Mouse (Mus musculus) regulatory T cell (primary cell): ENCODE measurements around the gene Stx11.
"Not testable (repeated sequence)": the region's sequence is repeated elsewhere in the genome, so short reads cannot be mapped to it uniquely, and the experiment has no call there.

ENCODE experiments used
- in situ Hi-C: fragments of 300-600 bp; cut with MboI, MseI; formaldehyde crosslinking; loops from one replicate; pipeline ENCODE4 v1.15.1; 2025; ENCODE audit warnings: high pct_unique_total_duplicates

Stx11 gene

DNA sequence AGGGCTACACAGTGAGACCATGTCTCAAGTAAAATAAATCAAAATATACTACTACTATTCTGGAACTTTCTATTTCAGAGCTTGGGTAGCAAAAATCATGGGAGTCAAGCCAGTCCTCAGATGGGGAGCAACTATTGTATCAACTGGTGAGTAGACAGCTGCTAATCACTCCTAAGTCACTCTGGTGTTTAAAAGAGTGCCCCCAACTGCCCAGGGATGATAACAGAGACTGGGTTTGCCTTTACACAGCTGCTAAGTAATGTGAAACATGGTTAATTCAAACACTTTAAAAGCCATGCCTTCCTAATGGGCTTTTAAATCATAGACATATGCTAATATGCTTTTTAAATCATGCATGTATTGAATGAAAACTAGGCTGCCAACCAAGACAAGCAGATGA lies 1.9 kb downstream of the Stx11 start:
- in situ Hi-C loops, result no loop called here

DNA sequence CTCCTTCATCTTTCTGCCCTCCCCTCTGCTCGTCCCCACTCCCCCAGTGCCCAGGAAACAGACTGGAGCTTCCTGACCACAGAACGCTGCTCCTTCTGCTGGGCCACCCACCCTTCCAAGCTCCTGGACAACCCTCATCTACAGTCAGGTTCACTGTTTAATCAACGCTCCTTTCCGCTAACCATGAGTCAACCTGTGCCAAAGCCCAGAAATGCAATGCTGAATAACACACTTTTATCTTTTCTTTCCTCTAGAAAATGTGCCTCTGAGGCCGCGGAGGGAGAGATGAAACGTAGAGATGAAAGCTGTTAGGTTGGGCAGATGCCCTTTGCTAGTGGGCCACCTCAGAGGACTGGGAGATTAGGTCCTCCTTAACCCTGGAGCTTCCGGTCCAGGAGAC lies 2.6 kb downstream of the Stx11 start:
- in situ Hi-C loops, result no loop called here

GRCm38 (mm10) chr10:12957271-12957670 lies 6.8 kb downstream of the Stx11 start:
- in situ Hi-C loops, result loop anchor here (5.0 kb wide), 1 partner anchor 35 kb away; no protein-coding TSS in a partner anchor

DNA sequence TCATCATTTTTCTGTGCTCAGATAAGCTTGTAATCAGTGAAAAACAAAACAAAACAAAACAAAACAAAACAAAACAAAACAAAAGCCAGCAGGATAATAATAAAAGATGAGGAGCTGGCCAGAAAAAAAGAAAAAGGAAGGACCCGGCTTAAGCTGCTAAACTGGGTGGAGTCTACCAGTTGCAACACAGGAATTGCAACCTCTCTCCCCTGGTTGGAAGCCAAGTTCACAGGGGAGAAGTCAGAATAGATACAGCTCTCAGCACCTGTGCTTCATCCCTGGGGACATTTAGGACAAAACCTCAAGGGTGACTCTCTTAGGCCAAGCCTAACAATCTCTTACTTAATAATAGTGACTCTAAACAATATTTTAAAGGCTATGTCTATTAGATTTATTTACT lies 8.3 kb downstream of the Stx11 start:
- in situ Hi-C loops, result loop anchor here (5.0 kb wide), 1 partner anchor 36 kb away; no protein-coding TSS in a partner anchor

GRCm38 (mm10) chr10:12951358-12951757 lies 12.7 kb downstream of the Stx11 start:
- in situ Hi-C loops, result not testable (repeated sequence)

- in situ Hi-C loops, result no loop called here
Measured at GRCm38 (mm10) chr10:12949299-12949698, 14.8 kb downstream of the Stx11 start.

GRCm38 (mm10) chr10:12947606-12948005 lies 16.5 kb downstream of the Stx11 start:
- in situ Hi-C loops, result no loop called here

DNA sequence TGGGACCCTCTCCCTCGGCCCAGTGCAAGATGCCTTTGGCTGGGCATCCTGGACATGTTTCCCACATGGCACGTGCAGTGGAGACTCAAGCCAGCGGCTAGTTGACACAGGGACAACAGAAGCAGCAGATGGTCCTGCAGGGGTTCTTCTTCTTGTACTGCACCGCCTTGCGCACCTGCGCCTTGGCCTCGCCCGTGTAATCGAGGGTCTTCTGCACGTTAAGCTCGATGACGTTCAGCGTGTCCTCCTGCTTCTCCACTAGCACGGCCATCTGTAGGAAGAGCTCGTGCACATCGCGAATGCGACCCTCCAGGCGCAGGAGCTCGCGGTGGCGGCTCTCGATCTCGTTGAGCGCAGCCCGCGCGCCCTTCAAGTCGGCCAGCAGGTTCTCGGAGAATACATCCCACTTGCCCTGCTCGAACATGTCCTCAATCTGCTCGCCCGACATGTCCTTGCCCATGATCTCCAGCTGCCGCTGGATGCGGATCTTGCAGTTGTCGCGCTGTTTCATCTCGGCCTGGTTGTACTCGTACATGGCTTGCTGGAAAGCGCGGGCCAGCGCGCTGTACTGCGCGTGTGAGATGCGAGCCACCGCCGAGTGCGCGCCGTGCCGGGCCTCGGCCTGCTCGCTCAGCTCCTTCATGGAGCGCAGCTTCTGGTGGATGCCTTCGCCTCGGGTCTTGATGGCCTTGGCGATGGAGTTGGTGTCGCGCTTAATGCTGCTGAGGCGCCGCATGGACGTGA lies 22.9 kb downstream of the Stx11 start:
- in situ Hi-C loops, result no loop called here

- in situ Hi-C loops, result no loop called here
Measured at GRCm38 (mm10) chr10:12938763-12939162, 25.3 kb downstream of the Stx11 start.

DNA sequence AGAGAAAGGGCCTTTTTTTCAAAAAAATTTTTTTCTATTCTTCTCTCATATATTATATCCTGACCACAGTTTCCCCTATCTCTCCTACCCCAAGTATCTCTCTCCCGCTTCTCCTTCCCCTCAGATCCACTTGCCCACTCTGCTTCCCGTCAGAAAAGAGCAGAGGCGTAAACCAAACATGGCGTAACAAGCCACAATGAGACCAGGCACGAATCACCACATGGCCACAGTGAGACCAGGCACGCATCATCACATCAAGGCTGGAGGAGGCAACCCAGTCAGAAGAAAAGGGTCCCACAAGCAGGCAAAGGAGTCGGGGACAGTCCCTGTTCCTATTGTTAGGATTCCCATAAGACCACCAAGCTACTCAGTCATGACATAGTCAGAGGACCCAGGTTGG lies 28.0 kb downstream of the Stx11 start:
- in situ Hi-C loops, result no loop called here

DNA sequence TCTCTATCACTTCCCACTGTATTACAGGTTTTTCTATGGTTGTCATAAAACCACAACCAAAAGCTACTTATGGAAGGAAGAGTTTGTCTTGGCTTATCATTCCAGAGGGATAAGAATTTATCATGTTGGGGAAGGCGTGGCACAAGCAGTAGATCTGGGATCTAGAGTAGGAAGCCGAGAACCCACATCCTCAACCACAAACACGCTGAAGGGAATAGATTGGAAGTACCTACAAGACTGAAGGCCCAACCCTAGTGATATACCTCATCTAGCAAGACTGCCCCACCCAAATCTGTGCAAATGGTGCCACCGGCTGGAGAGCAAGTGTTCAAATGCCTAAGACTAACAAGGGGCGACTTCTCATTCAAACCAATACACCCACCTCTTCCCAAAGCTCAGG lies 28.5 kb downstream of the Stx11 start:
- in situ Hi-C loops, result no loop called here

GRCm38 (mm10) chr10:12931492-12932400 lies 32.4 kb downstream of the Stx11 start:
- in situ Hi-C loops, result no loop called here

DNA sequence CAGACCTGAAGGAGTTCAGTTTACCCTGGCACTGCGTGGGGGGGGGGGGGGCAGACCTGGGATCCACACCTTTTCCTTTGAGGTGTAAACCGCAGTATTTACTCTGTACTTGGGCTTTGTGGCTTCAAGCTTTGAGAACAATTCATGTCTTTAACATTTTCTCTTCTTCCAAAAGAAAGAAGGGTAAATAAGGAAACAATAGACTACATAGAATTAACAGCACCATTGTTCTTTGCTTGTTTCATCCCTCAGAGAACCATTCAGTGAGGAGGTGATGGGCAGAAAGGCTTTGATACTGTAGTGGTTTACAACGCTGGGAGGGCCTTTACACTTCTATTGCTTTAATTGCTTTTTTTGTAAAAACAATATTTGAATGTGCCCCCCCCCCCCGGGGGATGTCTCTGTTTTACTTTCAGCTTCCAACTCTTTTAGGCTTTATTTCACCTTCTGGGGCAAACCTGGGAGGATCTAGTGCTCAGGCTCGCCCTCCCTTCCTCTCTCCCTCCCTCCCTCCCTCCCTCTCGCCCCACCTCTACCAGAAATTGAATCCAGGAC lies 33.7 kb downstream of the Stx11 start:
- in situ Hi-C loops, result no loop called here

GRCm38 (mm10) chr10:12929857-12930174 lies 34.3 kb downstream of the Stx11 start:
- in situ Hi-C loops, result no loop called here

DNA sequence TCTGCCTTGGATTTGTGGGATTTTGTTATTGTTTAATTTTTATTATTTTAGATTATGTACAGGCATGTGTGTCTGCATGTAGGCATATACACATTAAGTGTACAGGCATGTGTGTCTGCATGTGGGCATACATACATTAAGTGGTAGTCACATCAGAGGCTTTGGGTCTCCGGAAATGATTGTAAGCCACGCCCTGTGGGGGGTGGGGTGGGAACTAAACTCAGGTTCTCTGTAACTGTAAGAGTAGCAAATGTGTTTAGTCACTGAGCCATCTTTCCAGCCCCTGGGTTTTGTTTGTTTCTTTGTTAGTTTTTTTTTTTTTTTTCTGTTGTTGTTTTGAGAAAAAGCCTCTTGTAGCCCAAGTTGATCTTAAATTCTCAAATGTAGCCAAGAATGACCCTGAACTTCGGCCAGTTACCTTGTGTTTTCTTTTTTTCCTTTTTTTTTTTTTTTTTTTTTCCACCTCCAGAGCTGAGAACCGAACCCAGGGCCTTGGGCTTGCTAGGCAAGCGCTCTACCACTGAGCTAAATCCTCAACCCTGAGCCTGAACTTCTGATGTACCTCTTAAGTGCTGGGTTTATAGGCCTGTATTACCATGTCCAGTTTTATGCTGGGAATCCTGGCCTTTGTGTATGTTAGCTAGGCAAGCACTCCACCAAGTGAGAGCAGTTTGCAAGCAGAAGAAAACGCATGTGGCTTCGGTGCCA lies 34.8 kb downstream of the Stx11 start:
- in situ Hi-C loops, result no loop called here

- in situ Hi-C loops, result no loop called here
Measured at GRCm38 (mm10) chr10:12928193-12928592, 35.9 kb downstream of the Stx11 start.

GRCm38 (mm10) chr10:12922574-12923353 lies 41.3 kb downstream of the Stx11 start:
- in situ Hi-C loops, result loop anchor here (5.0 kb wide), 1 partner anchor 55 kb away; no protein-coding TSS in a partner anchor

GRCm38 (mm10) chr10:12922077-12922573 lies 42.0 kb downstream of the Stx11 start:
- in situ Hi-C loops, result loop anchor here (5.0 kb wide), 1 partner anchor 55 kb away; no protein-coding TSS in a partner anchor

DNA sequence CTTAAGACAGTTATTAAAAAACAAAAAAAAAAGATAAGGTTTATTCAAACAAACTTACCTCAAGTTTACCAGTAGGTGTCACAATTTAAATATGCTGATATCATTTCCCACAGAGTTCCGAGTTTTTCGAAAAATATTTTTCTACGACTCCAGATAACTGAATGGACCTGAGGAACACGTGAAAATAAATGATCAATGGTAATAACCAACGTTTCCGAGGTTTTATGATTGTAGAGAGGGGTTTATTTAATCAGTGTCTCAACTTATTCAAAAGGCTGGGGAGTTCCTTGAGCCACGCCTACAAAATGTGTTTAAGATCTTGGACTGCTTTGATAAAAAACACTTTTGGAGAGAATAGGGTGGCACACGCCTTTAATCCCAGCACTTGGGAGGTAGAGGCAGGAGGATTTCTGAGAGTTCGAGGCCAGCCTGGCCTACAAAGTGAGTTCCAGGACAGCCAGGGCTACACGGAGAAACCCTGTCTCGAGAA lies 42.5 kb downstream of the Stx11 start:
- in situ Hi-C loops, result loop anchor here (5.0 kb wide), 1 partner anchor 56 kb away; no protein-coding TSS in a partner anchor

DNA sequence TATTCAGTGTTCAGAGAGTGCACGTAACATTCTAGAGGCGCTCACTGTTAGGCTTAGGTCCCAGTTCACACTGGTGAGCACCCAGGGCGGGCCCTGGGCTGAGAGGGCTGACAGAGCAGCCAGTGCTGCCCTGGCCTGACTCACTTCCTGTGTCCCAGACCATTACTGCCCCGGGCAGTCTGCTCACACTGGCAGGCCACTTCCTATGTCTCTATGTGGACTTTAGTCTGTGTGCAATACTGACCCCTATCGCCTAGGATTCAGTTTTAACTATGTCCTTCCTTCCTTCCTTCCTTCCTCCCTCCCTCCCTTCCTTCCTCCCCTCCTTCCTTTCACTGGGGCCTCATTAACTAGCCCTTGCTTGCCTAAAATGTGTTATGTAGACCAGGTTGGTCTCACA lies 44.8 kb downstream of the Stx11 start:
- in situ Hi-C loops, result no loop called here

DNA sequence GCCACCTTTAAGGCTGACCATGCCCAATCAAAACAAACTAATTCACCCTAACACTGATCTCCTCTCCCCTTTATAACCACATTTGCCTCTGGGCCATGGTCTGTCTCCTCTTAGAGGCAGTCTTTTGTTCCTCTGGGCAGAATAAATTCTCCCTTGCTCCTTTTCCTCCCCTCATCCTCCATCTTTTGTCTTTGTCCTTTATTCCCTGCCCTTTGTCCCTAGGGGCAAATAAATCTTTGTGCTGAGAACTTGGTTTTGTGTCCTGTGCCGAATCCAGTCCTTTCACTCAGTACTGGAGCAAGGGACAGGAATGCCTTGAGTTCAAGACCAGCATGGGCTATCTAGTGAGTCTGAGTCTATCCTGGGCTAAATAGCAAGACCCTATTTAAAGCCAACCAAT lies 46.5 kb downstream of the Stx11 start:
- in situ Hi-C loops, result no loop called here
